Mouse (Mus musculus) mesoderm, embryonic 11.5 days (tissue): ENCODE results near the gene Sec24c.
"Not testable (repeated sequence)": the region's sequence is repeated elsewhere in the genome, so short reads cannot be mapped to it uniquely, and the experiment has no call there.

Experiments
- DNase-seq: peaks from one replicate; pipeline ENCODE4 v3.0.0-alpha.2; 2012; ENCODE audit warnings: low read depth, low spot score

The Sec24c gene

DNA sequence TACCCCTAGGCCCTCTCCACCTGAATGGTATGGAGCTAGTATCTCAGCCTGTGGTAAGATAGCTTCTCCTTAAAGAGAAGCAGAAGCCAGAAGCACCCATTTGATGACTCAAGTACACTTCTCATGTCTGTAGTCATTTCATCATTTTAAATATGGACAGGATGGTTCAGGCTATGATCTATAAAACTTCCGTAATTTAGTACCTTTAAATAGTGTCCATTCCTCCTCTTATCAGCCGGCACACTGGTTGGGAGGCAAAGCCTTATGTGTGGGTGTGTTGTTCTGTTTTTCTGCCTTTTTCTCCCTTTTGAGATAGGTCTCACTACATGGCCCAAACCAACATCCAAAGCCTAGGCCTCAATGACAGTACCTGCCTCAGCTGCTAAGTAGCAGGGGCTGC, 24.4 kb downstream of the Sec24c start:
- no peak for DNase-seq

- DNase-seq: no peak
These were observed 26.3 kb downstream of the Sec24c start for GRCm38 (mm10) chr14:20700362-20700761.

DNA sequence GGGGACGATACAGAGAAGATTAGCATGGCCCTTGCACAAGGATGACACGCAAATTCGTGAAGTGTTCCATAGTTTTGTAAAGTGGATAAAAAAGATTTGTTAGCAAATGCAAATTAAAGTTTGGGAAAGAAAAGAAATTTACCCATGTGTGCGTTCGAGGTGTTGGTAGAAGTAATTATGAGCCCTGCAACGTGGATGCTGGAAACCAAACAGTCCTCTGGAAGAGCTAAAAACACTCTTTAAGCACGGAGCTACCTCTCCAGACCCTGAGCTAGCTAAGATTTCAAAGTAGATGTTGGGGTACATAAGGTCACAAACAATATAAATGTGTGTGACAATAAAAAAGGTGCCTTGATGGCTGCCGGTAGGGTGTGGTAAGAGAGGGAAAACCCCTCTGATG, 27.4 kb downstream of the Sec24c start:
- no peak for DNase-seq

GRCm38 (mm10) chr14:20702096-20702740, 28.1 kb downstream of the Sec24c start:
- no peak for DNase-seq

GRCm38 (mm10) chr14:20702741-20703381, 28.8 kb downstream of the Sec24c start, which contains the start of gene Chchd1:
Gene Chchd1 (plus strand): TSS chr14:20703006.
- DNase-seq: peak; percentile 93

DNA sequence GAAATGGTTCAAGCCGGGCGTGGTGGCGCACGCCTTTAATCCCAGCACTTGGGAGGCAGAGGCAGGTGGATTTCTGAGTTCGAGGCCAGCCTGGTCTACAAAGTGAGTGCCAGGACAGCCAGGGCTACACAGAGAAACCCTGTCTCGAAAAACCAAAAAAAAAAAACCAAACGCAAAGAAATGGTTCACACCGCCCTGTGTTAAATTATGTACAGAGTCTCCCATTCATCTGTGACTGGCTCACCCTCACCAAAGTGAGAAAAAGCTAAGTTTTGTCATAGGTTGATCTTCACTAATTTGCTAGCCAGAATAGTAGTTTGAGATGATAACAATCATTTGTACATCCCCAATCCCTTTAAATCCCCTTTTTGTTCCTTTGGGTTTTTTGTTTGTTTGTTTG, 29.4 kb downstream of the Sec24c start:
- not testable (repeated sequence) for DNase-seq

GRCm38 (mm10) chr14:20707201-20708190, 33.4 kb downstream of the Sec24c start, which contains the start of gene Zswim8:
Gene Zswim8 (plus strand): TSS chr14:20707552.
- peak; percentile 92 for DNase-seq

- no peak for DNase-seq
These were observed 34.1 kb downstream of the Sec24c start for GRCm38 (mm10) chr14:20708239-20708638.

DNA sequence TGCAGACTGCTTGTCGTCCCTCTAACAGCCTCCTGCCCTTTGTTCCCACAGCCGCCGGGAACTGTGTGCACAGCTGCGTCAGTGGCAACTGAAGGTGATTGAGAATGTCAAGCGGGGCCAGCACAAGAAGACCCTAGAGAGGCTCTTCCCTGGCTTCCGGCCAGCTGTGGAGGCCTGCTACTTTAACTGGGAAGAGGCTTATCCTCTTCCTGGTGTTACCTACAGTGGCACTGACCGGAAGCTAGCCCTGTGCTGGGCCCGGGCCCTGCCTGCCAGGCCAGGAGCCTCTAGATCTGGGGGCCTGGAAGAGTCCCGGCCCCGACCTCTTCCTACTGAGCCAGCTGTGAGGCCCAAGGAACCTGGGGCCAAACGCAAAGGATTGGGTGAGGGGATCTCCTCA, 39.7 kb downstream of the Sec24c start:
- no peak for DNase-seq

GRCm38 (mm10) chr14:20718443-20718842, 44.3 kb downstream of the Sec24c start:
- no peak for DNase-seq

GRCm38 (mm10) chr14:20719767-20720166, 45.7 kb downstream of the Sec24c start:
- DNase-seq: no peak

DNA sequence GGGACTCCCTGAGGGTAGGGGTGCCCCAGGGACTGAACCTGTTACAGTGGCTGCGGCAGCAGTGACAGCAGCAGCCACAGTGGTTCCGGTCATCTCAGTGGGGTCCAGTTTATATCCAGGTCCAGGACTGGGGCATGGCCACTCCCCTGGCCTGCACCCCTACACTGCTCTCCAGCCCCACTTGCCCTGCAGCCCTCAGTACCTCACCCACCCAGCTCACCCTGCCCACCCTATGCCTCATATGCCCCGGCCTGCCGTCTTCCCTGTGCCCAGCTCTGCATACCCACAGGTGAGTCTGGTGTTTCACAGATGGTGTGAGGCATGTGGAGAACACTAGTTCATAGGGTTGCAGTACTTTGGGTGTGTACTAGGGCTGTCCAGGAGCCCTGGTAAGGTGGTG, 47.3 kb downstream of the Sec24c start:
- DNase-seq: no peak

DNA sequence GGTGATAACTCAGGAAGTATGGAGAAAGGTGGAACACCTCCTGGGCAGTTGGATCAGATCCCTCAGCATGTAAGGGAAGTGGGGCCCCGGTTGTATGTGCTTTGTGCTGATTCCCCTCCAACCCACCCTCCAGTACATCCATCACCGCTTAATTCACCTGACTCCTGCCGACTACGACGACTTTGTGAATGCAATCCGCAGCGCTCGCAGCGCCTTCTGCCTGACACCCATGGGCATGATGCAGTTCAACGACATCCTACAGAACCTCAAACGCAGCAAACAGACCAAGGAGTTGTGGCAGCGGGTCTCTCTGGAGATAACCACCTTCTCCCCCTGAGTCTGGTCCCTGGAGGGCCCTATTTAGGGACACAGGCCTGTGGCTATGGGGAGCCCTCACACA, 48.9 kb downstream of the Sec24c start:
- DNase-seq: no peak

DNA sequence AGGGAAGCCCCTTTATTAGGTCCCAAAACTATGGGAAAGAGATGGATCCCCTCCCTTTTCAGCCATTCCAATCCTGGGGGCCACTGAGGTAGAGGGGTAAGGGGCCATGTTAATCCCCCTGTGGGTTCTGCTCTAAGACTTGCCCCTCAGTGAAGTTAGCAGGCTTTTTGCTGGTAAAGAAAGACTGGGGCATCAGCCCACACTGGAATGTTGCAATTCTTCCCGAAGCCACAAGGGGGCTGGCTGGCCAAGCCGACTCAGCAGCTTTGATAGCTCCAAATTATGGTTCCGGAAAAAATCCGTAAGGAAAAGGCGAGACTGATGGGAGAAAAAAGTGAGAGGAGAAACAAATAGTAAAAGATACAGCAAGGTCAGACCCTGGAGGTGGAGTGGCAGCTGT, 49.9 kb downstream of the Sec24c start:
- DNase-seq: peak; percentile 65

- no peak for DNase-seq
These were observed 51.7 kb downstream of the Sec24c start for GRCm38 (mm10) chr14:20725660-20726339.

DNA sequence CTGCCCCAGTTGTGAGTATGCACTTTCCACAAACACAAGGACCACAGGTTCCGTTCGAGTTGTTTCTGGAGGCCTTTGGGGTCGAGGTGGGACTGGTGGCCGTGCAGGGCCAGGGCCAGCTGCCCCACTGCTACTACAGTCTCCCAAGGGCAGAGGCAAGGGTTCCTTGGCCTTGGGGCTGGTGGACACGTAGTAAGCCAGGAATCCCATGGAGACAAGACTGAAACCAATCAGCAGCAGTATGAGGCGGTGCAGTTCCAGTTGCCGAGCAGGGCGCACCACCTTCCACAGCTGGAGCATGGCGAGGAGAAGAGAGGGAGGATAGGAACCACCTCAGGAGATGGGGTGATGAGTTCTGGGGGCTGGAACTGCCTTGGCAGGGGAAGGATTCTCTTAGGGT, 55.8 kb downstream of the Sec24c start:
- DNase-seq: no peak

- DNase-seq: no peak
These were observed 56.9 kb downstream of the Sec24c start for GRCm38 (mm10) chr14:20730853-20731602.

DNA sequence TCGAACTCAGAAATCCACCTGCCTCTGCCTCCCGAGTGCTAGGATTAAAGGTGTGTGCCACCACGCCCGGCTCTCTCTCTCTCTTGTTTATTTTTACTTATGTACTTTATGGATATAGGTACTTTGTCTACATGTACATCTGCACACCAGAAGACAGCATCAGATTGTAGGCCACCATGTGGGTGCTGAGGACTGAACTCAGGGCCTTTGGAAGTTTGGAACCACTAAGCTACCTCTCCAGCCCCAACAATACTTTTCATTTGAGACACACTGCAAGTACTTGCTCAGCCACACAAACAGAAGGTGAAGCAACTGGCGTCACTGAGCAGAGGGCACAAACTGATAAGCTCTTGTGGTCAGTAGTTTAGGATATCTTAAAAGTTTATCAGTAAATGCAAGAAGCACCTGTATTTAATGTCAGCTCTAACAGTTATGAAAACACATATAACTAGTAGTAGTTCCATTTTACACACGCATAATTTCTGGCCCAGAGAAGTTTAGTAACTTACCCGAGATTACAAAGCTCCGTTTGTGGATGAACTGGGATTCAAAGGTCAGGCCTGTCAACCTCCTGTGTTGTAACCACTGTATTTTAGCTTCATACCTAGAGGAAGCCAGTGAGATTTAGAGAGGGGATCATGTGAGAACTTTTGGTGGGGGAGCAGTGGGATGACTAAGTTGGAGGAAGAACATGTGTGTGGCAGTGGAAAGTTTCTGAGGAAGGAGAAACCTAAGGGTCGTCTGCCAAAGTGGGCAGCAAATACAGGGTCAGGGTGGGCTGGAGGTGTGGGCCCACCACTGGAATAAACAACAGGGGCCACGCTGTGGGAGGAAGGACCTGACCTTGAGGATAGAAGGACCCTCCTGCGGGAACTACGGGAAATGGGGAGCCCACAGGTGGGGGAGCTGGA, 59.2 kb downstream of the Sec24c start:
- DNase-seq: no peak

GRCm38 (mm10) chr14:20733952-20734774, 60.1 kb downstream of the Sec24c start, which contains the start of gene Ndst2:
Gene Ndst2 (minus strand): TSS chr14:20734562.
- DNase-seq: peak; percentile 92
